Mouse (Mus musculus) neural tube, embryonic 11.5 days (tissue): ENCODE results near the gene Cxcl10. TPM values are rescaled to one million over a fixed set of nuclear protein-coding genes. Genes with fewer than 3 reads are reported as not detected.

ENCODE experiments used
- polyA plus RNA-seq: library from polyadenylated mRNA; unstranded; fragments of >200 nt; fragmentation: Nextera tagmentation; extraction: Ambion mirVana; gene quantifications from 2 replicates; pipeline ENCODE4 v1.2.1, GENCODE M21; 2014

Cxcl10 gene
- polyA plus RNA-seq, 1 experiment from 2014 or later, result not detected

Other genes with a start within 250 kb of the Cxcl10 start
- 26.9 and 28.1 TPM in 2 replicates for gene Uso1, start 211.0 kb downstream of the Cxcl10 start, polyA plus RNA-seq
- gene U90926, start 133.5 kb downstream of the Cxcl10 start, polyA plus RNA-seq, result not detected in 2 replicates
- not detected in 2 replicates for gene Ppef2, start 92.6 kb downstream of the Cxcl10 start, polyA plus RNA-seq
- 5.2 and 6.1 TPM in 2 replicates for gene Naaa, start 70.7 kb downstream of the Cxcl10 start, polyA plus RNA-seq
- gene Sdad1, start 38.4 kb downstream of the Cxcl10 start, polyA plus RNA-seq, result 37.8 and 38.7 TPM in 2 replicates
- not detected in 2 replicates for gene Cxcl9, start 20.8 kb downstream of the Cxcl10 start, polyA plus RNA-seq
- gene Art3, start 17.1 kb downstream of the Cxcl10 start, polyA plus RNA-seq, result 6.8 and 7.5 TPM in 2 replicates
- gene Nup54, start 86.3 kb upstream of the Cxcl10 start, polyA plus RNA-seq, result 64.2 and 67.0 TPM in 2 replicates
- 12.4 and 13.2 TPM in 2 replicates for gene Scarb2, start 157.9 kb upstream of the Cxcl10 start, polyA plus RNA-seq
- not detected in 2 replicates for gene Fam47e, start 206.2 kb upstream of the Cxcl10 start, polyA plus RNA-seq